Mouse (Mus musculus) testis, postnatal 10 days (tissue): ENCODE results near the gene Mgat4c.

Experiments
- DNase-seq: peaks from one replicate; pipeline ENCODE4 v3.0.0; 2021; ENCODE audit warnings: low spot score

Gene Mgat4c

DNA sequence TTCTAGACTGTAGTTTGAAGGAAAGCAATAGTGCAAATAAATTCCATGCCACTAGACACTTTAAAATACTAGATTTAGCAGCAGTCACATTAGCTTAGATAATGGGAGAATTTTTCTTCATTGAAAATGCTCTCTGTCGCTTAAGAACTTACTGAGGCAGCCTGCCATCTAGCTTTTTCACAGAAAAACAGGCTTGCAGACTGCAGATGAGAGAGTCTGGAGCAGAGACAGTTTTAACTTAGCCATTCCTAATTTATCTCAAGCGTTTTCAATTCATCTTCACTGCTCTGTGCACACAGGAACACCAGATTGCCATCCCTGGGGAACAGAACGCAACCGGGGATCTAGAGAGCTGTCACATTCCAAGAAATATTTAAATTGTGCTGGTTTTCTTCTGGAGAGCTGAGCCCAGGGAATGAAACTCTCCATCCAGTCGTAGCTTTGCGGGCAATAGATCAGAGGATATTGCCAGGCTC is at the start of gene Mgat4c:
TSS of gene Mgat4c (plus strand) at position 51 of the 476 bp plus-strand sequence.
- no peak for DNase-seq

DNA sequence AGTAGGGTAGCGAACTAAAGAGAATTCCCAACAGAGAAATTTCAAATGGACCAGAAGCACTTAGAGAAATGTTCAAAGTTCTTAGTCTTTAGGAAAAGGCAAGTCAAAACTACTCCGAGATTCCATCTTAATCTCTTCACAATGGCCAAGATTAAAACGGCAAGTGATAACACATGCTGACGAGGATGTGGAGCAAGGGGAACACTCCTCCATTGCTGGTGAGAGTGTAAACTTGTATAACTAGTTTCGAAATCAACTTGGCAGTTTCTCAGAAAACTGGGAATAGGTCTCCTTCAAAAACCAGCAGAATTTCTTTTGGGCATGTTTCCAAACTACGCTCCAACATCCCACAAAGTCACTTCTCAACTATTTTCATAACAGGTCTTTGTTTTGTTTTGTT is 46.0 kb upstream of the Mgat4c start:
- no peak for DNase-seq

DNA sequence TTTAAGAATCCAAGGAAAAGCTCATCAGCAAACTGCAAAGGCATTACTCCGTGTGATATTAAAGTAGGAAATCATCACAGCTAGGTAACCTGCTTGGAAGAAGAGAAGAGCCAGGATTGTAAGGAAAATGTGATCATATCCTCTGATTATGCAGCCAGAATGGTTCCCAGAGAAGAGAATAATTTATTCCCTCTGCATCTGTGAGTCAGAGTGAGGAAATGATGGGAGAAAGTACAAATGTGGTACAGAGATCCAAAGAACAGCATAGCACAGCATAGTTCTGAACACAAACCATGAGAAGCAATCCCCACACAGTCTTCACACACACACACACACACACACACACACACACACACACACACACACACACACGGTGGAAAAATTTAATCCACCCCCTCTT is 40.2 kb upstream of the Mgat4c start:
- DNase-seq, result no peak

DNA sequence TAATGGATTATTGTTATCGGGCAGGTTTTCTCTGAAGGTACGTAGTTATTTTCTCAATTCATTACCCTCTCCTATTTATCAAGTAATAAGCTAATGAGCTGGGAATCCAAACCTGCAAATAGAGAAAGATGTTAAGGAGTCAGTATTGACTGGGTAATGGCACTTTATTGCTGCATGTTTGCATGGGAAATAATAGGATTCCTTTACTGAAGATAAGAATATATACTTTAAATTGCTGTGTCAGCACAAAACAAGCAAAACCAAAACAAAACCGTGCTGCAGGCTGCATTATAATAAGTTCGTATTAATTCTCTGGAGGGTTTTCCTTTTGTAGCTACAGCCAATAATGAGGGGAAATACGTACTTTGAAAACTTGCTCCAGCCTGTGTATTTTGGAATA is 627 bp downstream of the Mgat4c start:
- DNase-seq, result no peak

DNA sequence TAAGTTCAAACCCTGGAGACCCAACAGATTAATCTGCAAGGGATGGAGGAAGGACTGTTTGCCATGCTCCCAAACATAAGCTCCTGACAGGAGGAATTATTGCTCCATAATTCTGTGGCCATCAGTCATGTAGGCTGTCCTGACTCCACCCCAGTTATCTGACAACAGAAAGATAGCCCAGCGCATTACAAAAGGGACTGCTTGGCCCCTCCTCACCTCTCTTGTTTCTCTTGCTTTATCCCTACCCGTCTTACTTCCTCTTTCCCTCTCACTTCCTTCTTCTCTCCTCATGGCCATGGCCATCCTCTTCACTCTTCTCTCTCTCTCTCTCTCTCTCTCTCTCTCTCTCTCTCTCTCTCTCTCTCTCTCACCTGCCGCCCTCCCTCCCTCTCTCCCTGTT is 80.5 kb downstream of the Mgat4c start:
- no peak for DNase-seq

DNA sequence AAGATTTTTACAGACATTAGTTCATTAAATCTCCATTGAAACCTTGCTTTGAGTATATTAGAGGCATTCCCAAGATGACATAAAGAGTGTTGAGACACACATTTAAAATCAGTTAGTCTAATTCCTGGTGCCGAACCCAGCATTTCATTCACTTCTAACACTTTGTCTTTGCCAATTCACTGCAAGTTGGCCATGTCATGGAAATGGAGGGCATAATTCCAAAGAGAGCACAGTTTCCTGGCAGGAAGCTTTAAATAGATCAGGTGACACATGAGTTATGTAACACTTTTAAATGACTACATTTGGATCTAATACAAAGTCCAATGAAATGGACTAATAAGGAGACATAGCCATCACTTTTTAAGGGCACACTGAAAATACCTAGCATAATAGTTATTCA is 89.4 kb downstream of the Mgat4c start:
- DNase-seq, result no peak

DNA sequence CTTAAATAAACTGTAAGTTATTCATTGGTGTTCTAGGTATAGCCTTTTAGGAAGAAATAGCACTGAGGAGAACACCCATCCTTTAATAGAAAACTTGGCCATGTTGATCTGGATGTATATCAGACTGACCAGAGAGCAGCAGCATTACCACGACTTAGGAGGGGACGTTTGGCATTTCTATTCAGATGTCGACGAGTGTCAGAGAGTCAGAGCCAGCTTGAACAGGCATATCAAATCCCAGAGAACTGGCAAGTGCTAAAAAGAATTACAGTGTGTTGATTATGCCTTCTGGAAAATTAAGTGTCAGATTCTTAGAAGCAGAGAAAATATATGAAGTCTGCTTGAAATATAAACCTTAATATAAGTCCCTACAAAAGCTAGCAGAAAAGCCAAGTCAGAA is 89.9 kb downstream of the Mgat4c start:
- no peak for DNase-seq

DNA sequence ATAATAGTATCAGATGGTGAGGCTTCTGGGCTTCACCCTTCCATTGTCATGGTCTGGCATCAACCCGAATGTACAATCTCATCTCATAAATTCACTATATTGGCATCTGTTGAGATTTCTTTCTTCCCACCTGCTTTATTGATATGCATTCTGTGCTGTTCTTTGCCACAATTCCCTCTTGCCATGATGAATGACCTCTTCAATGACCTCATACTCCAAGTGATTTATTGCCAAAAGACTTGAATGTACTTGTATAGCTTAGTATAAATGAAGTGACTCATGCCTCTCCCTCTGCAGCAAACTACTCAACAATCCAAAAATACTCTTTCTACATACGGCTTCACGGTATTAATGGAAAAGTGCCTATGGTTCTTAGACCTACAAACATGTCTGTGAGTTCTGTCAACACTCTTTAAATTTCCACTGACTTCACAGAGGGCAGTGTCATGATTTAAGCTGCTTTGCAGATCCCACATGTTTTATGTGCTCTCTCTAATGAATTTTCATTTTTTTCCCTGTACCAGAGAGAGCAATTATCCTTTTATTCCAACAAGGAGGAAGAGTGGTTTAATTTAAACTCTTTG is 102.0 kb downstream of the Mgat4c start:
- no peak for DNase-seq

DNA sequence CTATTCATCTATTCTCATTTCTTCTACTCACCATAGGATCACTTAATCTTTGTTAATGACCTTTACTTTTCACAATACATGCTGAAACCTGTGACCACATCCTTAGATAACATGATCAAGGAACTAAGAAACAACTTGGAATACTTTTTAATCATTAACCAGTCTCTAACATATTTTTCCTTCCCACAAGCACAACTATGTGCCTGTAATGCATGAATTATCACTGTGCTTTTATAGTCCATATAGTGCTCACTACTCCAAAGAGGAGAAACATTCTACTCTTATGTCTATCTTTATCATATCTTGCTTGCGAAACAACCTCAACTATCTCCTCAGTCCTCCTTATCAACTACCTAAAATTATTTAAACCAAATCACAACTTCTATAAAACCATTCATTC is 114.2 kb downstream of the Mgat4c start:
- no peak for DNase-seq

DNA sequence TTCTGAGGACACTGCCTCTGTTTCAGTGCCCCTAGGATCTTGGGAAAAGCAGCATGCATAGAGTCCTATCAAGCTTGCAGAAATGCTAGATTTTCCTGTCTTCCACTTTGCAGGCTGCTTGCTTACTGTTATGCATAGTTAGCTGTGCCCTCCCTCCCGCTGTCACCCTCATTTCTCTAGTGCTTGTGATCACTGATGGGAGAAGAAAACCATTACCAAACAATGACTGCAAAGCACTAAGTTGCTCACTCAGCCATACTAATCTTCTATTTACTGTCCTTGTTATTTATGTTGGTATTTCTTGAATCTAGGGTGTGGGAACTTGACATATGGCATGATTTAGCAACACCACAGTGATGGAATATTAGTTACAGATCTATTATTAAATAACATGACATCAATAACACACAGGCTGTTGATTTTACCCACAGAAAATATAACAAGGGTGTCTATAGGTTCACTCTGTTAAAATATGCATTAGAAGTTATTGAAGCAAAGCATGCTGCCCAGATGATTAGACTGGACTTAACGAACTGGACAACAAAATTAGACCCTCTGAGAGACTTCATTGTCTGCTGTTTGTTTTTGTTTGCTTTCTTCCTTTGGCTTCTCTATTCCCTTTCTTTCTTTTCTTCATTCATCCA is 117.7 kb downstream of the Mgat4c start:
- DNase-seq, result no peak

DNA sequence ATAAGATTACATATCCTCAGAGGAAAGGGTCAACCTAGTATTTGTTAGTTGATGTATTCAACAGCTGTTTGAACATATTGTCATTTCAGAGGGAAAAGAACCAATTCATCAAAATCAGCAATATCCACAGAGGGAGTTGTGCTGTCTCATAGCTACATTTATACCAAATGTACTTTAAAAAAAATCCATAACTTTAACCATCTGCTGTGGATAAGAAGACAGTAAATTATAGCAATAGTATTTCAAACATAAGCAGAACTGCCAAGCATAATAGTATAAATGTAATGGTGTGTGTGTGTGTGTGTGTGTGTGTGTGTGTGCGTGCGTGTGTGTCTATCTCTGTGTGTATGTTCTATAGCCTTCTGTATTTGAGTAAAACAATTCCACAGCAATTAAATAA is 127.5 kb downstream of the Mgat4c start:
- no peak for DNase-seq

DNA sequence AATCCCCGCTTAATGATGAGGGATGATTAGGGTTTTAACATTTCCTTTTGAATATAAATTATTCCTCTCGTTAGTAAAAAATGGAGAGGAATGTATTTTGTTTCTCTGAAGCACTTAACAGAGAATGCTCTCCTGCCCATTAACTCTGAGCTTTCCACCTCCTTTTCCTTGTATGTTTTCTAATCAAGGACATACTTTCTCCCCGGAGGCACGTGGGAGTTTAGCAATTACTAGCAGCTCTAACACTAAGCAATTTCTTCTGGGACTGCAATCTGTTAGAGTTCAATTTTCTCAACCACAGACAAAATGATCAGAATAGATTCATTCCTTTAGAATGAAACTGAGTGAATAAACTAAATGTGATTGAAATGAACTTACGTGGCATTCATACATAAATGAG is 135.6 kb downstream of the Mgat4c start:
- no peak for DNase-seq

DNA sequence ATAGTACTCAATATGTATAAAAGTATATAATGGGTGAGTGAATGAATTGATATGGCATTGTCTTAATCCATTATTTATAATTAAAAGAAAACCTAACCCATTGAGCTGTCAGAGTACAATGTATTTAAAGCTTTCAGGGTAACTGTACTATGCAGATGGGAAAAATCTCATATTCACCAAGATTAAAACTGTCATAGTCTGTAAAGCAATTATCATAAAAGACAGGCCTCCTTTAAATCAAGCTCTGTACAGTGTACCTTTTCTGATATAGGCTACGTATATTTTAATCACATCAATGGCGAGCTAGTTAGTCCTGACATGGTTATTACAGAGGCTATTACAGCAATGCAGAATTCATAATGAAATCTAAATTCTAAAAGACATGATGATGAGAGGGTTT is 146.7 kb downstream of the Mgat4c start:
- DNase-seq, result no peak

DNA sequence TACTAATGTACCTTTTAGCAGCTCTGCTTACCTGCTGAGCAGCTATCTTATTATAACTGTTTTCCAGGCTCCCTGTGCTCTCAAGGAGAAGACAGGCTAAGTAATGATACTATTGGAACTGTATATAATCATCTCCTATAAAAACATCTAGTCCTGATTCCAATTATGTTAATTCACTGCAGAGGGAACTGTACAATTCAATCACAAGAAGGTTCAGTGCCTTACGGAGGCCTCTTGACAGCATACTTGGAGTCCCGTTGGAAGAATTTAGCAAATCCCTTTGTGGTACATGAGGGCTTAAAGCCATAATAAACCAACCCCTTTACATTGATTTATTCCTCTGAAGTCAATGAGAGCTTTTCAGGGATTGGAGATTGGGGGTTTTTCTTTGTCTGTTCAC is 174.8 kb downstream of the Mgat4c start:
- DNase-seq, result no peak

DNA sequence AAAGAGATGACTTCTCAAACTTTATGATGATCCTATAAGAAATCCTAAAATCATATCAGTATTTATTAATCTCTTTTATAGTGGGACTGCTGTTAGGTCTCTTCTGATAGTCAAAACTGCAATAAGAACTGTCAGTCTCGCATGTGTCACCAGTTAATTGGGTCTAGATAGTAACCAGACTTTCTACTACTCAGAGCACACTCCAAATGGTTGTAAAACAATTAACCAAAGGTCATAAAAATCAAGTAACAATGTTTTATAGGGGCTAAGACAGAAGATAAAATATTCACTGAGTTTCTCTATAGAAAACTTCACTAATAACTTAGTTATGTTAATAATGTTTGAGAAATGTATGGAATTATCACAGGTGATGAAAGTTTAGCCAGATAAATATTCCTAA is 208.6 kb downstream of the Mgat4c start:
- DNase-seq, result no peak

DNA sequence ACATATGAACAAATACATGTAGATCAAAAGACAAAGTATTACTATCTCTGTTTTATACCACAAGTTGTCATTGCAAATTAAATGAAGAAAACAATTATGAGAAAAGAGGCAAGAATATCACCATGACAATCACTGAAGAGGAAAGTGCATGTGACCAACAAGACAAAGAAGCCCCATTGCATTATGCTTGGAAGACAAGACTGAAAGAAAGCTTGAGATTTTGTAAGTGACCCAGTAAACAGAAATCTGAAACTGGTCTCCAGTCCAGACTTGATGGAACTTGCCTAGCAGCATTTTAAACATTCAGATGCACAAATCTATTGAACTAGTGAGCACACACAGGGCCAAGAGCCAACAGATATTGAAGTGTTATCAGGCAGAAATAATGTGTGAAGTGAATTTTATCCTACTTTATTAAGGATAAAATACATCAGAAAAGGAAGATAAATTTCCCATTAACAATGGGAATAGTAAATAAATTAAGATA is 236.1 kb downstream of the Mgat4c start:
- no peak for DNase-seq

DNA sequence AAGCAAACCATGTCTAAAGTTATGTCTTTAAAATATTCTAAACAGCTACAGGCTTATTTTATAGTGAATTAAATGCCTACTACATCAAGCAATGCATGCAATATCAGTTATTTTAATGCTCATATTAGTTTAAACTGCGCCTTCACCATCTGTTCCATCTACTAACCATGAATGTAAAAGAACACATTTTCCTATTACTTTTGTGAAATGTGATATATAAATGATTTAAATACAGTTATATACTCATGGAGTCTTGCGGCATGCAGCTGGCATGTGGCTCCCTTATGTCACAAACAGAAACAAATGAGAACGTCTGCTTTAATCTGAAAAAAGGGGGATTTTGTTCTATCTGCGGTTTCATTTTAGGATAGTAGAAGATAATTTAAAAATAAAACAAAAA is 316.3 kb downstream of the Mgat4c start:
- no peak for DNase-seq

DNA sequence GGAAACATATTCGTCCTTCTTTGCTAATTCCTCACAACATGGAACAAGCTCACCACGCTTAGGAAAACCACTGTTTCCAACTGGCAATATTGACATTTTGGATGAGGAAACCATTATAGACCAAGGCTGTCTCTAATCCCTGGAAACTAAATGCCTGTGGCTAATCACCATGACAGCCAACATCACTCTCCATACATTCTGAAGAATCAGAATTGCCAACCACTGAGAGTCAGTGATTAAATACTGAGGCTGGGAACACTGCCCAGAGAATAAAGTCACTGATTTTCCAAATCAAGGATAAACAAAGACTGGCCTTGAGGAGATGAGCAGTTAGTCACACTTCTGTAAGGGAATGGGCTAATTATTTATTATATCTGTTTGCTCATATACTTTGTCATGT is 361.2 kb downstream of the Mgat4c start:
- DNase-seq, result no peak

DNA sequence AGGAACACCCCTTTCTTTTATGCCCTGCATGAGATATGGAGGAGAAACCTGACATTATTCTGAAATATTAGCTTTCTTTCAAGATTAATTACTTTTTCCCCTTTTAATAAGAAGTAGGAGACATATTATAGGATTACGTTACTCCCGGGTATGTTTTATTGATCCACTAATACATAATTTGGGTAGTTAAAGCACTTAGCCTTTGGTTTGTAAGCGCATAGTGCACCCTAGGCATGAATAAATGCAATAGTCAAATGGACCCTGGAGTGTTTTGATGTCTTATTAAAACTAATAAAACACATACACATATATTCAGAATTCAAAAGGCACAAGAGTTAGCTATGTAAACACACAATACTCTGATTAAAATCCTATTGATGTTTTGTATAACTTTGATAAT is 374.9 kb downstream of the Mgat4c start:
- no peak for DNase-seq

DNA sequence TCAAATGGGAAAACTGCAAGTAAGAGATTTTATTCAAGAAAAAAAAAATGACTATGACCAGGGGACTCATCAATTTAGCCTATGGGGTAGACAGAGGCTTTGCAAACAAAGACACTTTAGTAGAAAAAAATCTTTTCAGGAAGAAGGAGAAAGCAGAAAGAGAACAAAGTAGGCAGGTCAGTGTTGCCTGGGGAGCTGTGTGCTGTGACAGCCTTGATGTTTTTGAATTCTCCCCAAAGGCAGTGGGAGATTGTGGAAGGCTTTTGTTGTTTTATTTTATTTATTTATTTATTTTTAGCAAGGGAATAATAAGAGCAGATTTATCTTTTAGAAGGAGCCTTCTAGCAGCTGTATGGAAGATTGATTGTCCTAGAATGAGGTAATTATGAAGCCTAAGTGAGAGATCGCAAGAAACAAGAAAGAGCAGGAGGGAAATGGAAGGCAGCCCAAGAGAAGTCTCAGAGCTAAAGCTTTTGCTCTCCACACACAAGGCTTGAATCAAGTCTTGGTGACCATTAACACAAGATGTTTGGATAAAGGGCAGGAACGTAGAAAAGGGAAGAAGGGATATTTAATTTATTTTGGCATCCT is 375.8 kb downstream of the Mgat4c start:
- DNase-seq, result no peak

DNA sequence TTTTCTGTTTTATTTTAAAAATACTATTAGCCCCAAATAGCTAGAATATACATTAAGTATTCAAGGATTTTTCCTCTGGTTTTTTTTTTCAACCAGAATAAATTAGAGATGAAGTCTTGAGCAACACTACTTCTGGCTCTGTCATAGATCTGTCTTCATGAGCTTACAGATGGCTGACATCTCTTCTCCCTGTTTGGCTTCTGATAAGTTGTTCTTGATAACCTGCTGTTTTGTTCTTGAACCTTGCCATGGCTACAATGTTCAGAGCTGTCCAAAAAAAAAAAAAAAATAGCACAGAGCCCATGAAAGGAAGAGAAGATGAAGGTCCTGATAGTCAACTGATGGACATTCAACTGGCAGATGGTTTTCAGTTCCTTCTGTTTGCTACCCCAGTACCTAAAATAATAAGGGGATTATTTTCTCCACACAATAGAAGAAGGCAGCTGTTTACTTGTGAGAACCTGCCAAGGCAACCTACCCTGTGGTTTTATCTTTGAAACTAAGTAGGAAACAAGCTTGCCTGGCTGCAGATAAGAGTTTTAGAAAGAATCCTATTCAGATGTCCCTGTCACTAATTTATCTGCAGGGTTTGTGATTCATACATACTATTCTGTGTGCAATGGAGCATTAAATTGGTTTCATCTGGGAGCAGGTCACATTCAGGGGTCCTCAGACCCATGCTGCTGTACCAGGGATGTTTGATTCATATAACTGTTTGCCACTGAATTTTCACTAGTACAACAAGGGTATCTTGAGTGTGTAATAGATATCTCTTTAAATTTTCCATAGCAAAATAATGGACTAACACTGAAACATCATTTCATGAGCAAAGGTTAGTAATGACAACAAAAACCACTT is 393.5 kb downstream of the Mgat4c start:
- DNase-seq, result no peak

DNA sequence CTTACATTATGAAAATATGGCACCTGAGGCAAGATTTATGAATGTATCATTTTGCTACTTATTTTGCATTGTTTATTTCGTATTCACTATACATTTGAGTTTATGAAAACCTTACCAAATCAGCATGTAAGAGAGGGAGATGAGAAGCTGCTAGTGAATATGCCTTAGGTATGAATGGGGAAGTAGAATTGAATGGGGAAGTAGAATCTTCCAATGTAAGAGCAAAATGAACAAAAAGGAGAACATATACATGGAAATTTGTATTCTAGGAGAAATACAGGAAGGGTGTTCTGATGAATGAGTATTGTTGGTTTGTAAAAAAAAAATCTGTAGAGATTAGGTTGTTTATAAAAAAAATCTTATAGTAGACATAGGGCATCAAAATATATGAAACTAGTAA is 441.9 kb downstream of the Mgat4c start:
- no peak for DNase-seq

DNA sequence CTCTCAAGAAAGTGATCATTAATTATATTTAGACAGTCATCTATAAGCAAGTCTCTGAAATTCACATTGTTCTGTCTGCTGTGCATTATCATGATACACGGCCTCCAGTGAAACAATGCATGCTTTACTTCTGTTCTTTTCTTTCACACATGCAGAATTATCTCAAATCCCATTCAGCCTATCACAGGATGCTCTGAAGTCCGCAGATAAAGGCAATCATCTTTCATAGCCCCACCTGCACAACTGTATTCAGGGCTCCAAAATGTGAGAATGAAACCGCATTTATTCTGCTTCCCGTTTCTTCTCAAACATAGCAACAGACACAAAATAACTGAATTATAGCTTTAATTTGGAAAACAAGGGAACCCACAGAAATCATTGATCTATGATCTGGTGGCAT is 446.1 kb downstream of the Mgat4c start:
- no peak for DNase-seq
